Mouse (Mus musculus) midbrain, embryonic 11.5 days (tissue): ENCODE measurements around the gene Tmprss9. TPM values are rescaled to one million over a fixed set of nuclear protein-coding genes. Genes with fewer than 3 reads are reported as not detected.

ENCODE experiments used
- microRNA counts: library from miRNA; unstranded; fragments of <30 nt; microRNA quantifications from one replicate; lab custom pipeline; 2015
- microRNA-seq: library from miRNA; unstranded; fragments of <30 nt; microRNA quantifications from one replicate; pipeline ENCODE4, GENCODE M21; 2017
- polyA plus RNA-seq: library from polyadenylated mRNA; unstranded; fragments of >200 nt; fragmentation: Nextera tagmentation; extraction: Ambion mirVana; gene quantifications from 2 replicates; pipeline ENCODE4 v1.2.1, GENCODE M21; 2014

The Tmprss9 gene
- polyA plus RNA-seq, 1 experiment from 2014 or later: not detected

MicroRNAs encoded within 50 kb of the gene (microRNA counts, 519-probe panel; counts per million panel counts)
- microRNA mmu-miR-1982 (lab: Ali Mortazavi, UCI): not detected

Small RNAs within 50 kb of the gene (microRNA-seq; reads per million reads assigned to microRNA genes)
- 4.9 reads per million, percentile 23 among the genes with 10 or more reads in this experiment for gene Mir1982

Other genes with a start within 250 kb of the Tmprss9 start
- gene Csnk1g2, start 249.0 kb upstream of the Tmprss9 start, polyA plus RNA-seq: 73.6 and 86.9 TPM in 2 replicates
- 43.8 and 51.7 TPM in 2 replicates for gene Btbd2, start 214.8 kb upstream of the Tmprss9 start, polyA plus RNA-seq
- 42.0 and 49.4 TPM in 2 replicates for gene Mknk2, start 193.7 kb upstream of the Tmprss9 start, polyA plus RNA-seq
- 50.2 and 52.7 TPM in 2 replicates for gene Mob3a, start 169.9 kb upstream of the Tmprss9 start, polyA plus RNA-seq
- gene Izumo4, start 169.7 kb upstream of the Tmprss9 start, polyA plus RNA-seq: 6.7 and 6.9 TPM in 2 replicates
- gene Ap3d1, start 129.6 kb upstream of the Tmprss9 start, polyA plus RNA-seq: 63.2 and 68.4 TPM in 2 replicates
- gene Dot1l, start 116.6 kb upstream of the Tmprss9 start, polyA plus RNA-seq: 15.4 and 18.8 TPM in 2 replicates
- 92.2 and 104 TPM in 2 replicates for gene Sf3a2, start 73.7 kb upstream of the Tmprss9 start, polyA plus RNA-seq
- 138 and 151 TPM in 2 replicates for gene Plekhj1, start 73.2 kb upstream of the Tmprss9 start, polyA plus RNA-seq
- gene Amh, start 66.6 kb upstream of the Tmprss9 start, polyA plus RNA-seq: not detected in 2 replicates
- gene Jsrp1, start 58.4 kb upstream of the Tmprss9 start, polyA plus RNA-seq: 0.38 and 0.80 TPM in 2 replicates
- 1,723 and 1,824 TPM in 2 replicates for gene Oaz1, start 45.2 kb upstream of the Tmprss9 start, polyA plus RNA-seq
- gene Lingo3, start 27.8 kb upstream of the Tmprss9 start, polyA plus RNA-seq: 0.23 and 0.55 TPM in 2 replicates
- 248 and 290 TPM in 2 replicates for gene Lsm7, start 16.6 kb upstream of the Tmprss9 start, polyA plus RNA-seq
- 19.7 and 24.0 TPM in 2 replicates for gene Sppl2b, start 16.6 kb upstream of the Tmprss9 start, polyA plus RNA-seq
- 321 and 347 TPM in 2 replicates for gene Timm13, start 29.1 kb downstream of the Tmprss9 start, polyA plus RNA-seq
- 19.4 and 19.7 TPM in 2 replicates for gene Lmnb2, start 46.4 kb downstream of the Tmprss9 start, polyA plus RNA-seq
- 10.1 and 11.3 TPM in 2 replicates for gene Gadd45b, start 58.2 kb downstream of the Tmprss9 start, polyA plus RNA-seq
- 6.6 and 7.0 TPM in 2 replicates for gene Gng7, start 143.1 kb downstream of the Tmprss9 start, polyA plus RNA-seq
- 3.1 and 3.3 TPM in 2 replicates for gene Diras1, start 153.8 kb downstream of the Tmprss9 start, polyA plus RNA-seq
- 9.1 and 10.1 TPM in 2 replicates for gene Slc39a3, start 165.6 kb downstream of the Tmprss9 start, polyA plus RNA-seq
- 200 and 232 TPM in 2 replicates for gene Sgta, start 188.3 kb downstream of the Tmprss9 start, polyA plus RNA-seq
- 44.1 and 51.4 TPM in 2 replicates for gene Thop1, start 198.2 kb downstream of the Tmprss9 start, polyA plus RNA-seq
- 0.08 and 0.34 TPM in 2 replicates for gene Creb3l3, start 227.0 kb downstream of the Tmprss9 start, polyA plus RNA-seq
- gene Map2k2, start 234.1 kb downstream of the Tmprss9 start, polyA plus RNA-seq: 189 and 210 TPM in 2 replicates